ENCODE assay signal across 14 mouse cellular contexts in the genomic region with DNA sequence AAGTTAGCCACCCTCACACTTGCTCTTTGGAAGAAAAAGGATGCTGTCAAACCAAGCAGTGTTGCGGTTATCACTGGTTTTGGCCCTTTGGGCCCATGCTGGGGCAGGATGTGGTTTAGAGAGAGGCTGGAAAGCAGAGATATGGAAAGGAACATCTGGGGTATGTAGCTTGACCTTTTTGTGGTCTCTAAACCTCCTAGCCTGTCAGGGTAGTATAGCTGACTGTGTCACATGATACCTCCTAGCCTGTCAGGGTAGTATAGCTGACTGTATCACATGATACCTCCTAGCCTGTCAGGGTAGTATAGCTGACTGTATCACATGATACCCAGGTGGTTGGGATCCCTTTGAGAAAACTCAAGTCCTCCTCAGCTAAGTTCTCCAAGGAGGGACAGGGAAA. TPM values are rescaled to one million over a fixed set of nuclear protein-coding genes. Genes with fewer than 3 reads are reported as not detected.
DNase-seq lines count a peak whose midpoint lies in the region; ATAC-seq and TF ChIP-seq lines count a peak whose summit lies in the region.
"Had no signal": no experiment of that assay in that cellular context is flagged by ENCODE, and none has a peak within 500 bp of the region (broad histone marks: within the 10 kb centered on the region; RNA-seq: fewer than 3 reads in every experiment).

No protein-coding gene starts in this region.

- H3K9ac ChIP-seq in liver, embryonic 11.5 days (ENCODE audit: low read depth, low read length): no peak overlapping the region
- H3K9ac ChIP-seq: hindbrain, embryonic 12.5 days had no signal

- TF ChIP-seq CTCF in C2C12 (IDR thresholded peaks at IDR 0.05; ENCODE audit: control insufficient read depth, insufficient read depth, insufficient read length): no peak

- DNase-seq in MEL-GATA-1-ER (ENCODE audit: extremely low read depth, low read depth): peak; percentile 93
- DNase-seq in liver, embryonic 11.5 days (ENCODE audit: low spot score): no peak
- DNase-seq in ovary, adult 18-20 months (ENCODE audit: low spot score): no peak
- no peak for DNase-seq in layer of hippocampus, adult 18-20 months (ENCODE audit: low spot score in 2 of 2)
- DNase-seq: cerebellum, adult 11-12 months; embryo, embryonic 11 days; gastrocnemius, postnatal 25 days; kidney, adult 2 months; lung, postnatal 36 days; thymus, adult 2 months had no signal

- no peaks in the 10 kb centered on the region for H3K9me3 ChIP-seq in liver, embryonic 11.5 days (ENCODE audit: control insufficient read depth, low read length)
- H3K9me3 ChIP-seq: hindbrain, embryonic 12.5 days had no signal

- no peaks in the 10 kb centered on the region for H3K79me3 ChIP-seq in C2C12 (ENCODE audit: low read depth)

- peaks cover 34% of the 10 kb centered on the region for H3K4me1 ChIP-seq in liver, embryonic 11.5 days (replicated peaks; ENCODE audit: control insufficient read depth, insufficient read depth, low read length)

- WGBS in liver, embryonic 11.5 days: 41% methylated on average over 1 of the region's 1 CpGs

- peak overlapping the region; percentile 54; the same call in 1 of the 2 replicates for H3K27ac ChIP-seq in liver, embryonic 11.5 days (ENCODE audit: low read depth, low read length)
- H3K27ac ChIP-seq: hindbrain, embryonic 12.5 days had no signal

- H3K79me2 ChIP-seq in C2C12 (ENCODE audit: control insufficient read depth, insufficient read depth): no peaks in the 10 kb centered on the region

- H3ac ChIP-seq in C2C12 (ENCODE audit: control insufficient read depth, insufficient read length, low read depth): no peak overlapping the region

- peaks cover 18% of the 10 kb centered on the region for H3K27me3 ChIP-seq in C2C12 (ENCODE audit: control insufficient read depth, insufficient read depth, insufficient read length)
- peaks cover 24% of the 10 kb centered on the region for H3K27me3 ChIP-seq in liver, embryonic 11.5 days (replicated peaks; ENCODE audit: control insufficient read depth, insufficient read depth, low read length)

- no peak overlapping the region for H3K4me3 ChIP-seq in C2C12 (ENCODE audit: insufficient read depth, poor library complexity, severe bottlenecking)
- no peak overlapping the region for H3K4me3 ChIP-seq in liver, embryonic 11.5 days (ENCODE audit: low read depth, low read length)
- H3K4me3 ChIP-seq: hindbrain, embryonic 12.5 days had no signal

- 0 out of 2 replicates have a peak overlapping the region, but pooled peaks have one; percentile 4 for H3K4me2 ChIP-seq in liver, embryonic 11.5 days
- H3K4me2 ChIP-seq: hindbrain, embryonic 12.5 days had no signal

- no peaks in the 10 kb centered on the region for H3K36me3 ChIP-seq in C2C12 (ENCODE audit: control insufficient read depth, insufficient read depth)
- H3K36me3 ChIP-seq in liver, embryonic 11.5 days (ENCODE audit: control insufficient read depth, insufficient read depth, low read length): no peaks in the 10 kb centered on the region
- H3K36me3 ChIP-seq: hindbrain, embryonic 12.5 days had no signal

- ATAC-seq in liver, embryonic 11.5 days (replicated peaks; ENCODE audit: low FRiP score): peak; percentile 82
- peak; percentile 70 for ATAC-seq in megakaryocyte-erythroid progenitor cell, adult 5-6 weeks (replicated peaks; ENCODE audit: low FRiP score, low TSS enrichment, poor library complexity, severe bottlenecking)
- ATAC-seq in frontal cortex, adult (ENCODE audit: low TSS enrichment): no peak

TF ChIP-seq in C2C12, 6 proteins besides CTCF, POLR2A, EP300 and RAD21:
- TF ChIP-seq MYOG (IDR thresholded peaks at IDR 0.05; ENCODE audit: control insufficient read depth, extremely low read depth, insufficient read length): no peak
- TF ChIP-seq CEBPB (IDR thresholded peaks at IDR 0.05; ENCODE audit: low read depth): no peak
- TF ChIP-seq USF1 (IDR thresholded peaks at IDR 0.05; ENCODE audit: low read depth): peak; percentile 68
TF ChIP-seq in C2C12: peak in this region for 1.

RNA-seq across cellular contexts. Expression of a gene that starts 1.2 kb away (rescaled TPM):
- 0.51 TPM for polyA plus RNA-seq in C2C12 (2012; fragmentation: generic; extraction: Trizol)
- 8.0 and 8.6 TPM in 2 replicates for polyA plus RNA-seq in liver, embryonic 11.5 days (2014; fragmentation: Nextera tagmentation; extraction: Ambion mirVana)
- total RNA-seq in megakaryocyte-erythroid progenitor cell, adult 5-6 weeks (2014; fragmentation: Nextera tagmentation): 15.3 and 16.8 TPM in 2 replicates
- 9.6 and 11.3 TPM in 2 replicates for total RNA-seq in megakaryocyte-erythroid progenitor cell, adult 5-6 weeks (2017)
- total RNA-seq in layer of hippocampus, adult 18-20 months (2021): 10 to 100 TPM; 11.2 to 14.6 TPM

RNA-seq across cellular contexts. Expression of a gene that starts 1.6 kb away (rescaled TPM):
- 2.6 TPM for polyA plus RNA-seq in C2C12 (2012; fragmentation: generic; extraction: Trizol)
- polyA plus RNA-seq in liver, embryonic 11.5 days (2014; fragmentation: Nextera tagmentation; extraction: Ambion mirVana): 20.8 and 23.6 TPM in 2 replicates
- total RNA-seq in megakaryocyte-erythroid progenitor cell, adult 5-6 weeks (2014; fragmentation: Nextera tagmentation): 16.8 and 21.8 TPM in 2 replicates
- total RNA-seq in megakaryocyte-erythroid progenitor cell, adult 5-6 weeks (2017): 7.1 and 8.3 TPM in 2 replicates
- 1,000 to 10,000 TPM; 1,533 to 1,565 TPM for total RNA-seq in layer of hippocampus, adult 18-20 months (2021)

RNA-seq across cellular contexts. Expression of a gene that starts 15.2 kb away (rescaled TPM):
- polyA plus RNA-seq in C2C12 (2012; fragmentation: generic; extraction: Trizol): 0.18 TPM
- 0.66 and 1.5 TPM in 2 replicates for polyA plus RNA-seq in liver, embryonic 11.5 days (2014; fragmentation: Nextera tagmentation; extraction: Ambion mirVana)
- total RNA-seq in megakaryocyte-erythroid progenitor cell, adult 5-6 weeks (2014; fragmentation: Nextera tagmentation): not detected in 2 replicates
- total RNA-seq in megakaryocyte-erythroid progenitor cell, adult 5-6 weeks (2017): not detected in 2 replicates
- total RNA-seq in layer of hippocampus, adult 18-20 months (2021): 1 to 10 TPM; 2.3 to 3.0 TPM

RNA-seq across cellular contexts. Expression of a gene that starts 26.4 kb away (rescaled TPM):
- polyA plus RNA-seq in C2C12 (2012; fragmentation: generic; extraction: Trizol): 0.06 TPM
- polyA plus RNA-seq in liver, embryonic 11.5 days (2014; fragmentation: Nextera tagmentation; extraction: Ambion mirVana): 34.9 and 36.6 TPM in 2 replicates
- 0.45 TPM in 1 of 2 replicates, not detected in the other for total RNA-seq in megakaryocyte-erythroid progenitor cell, adult 5-6 weeks (2014; fragmentation: Nextera tagmentation)
- total RNA-seq in megakaryocyte-erythroid progenitor cell, adult 5-6 weeks (2017): 2.1 and 4.5 TPM in 2 replicates
- 10 to 100 TPM; 13.1 to 14.3 TPM for total RNA-seq in layer of hippocampus, adult 18-20 months (2021)

RNA-seq across cellular contexts. Expression of a gene that starts 59.2 kb away (rescaled TPM):
- polyA plus RNA-seq in C2C12 (2012; fragmentation: generic; extraction: Trizol): 1.2 TPM
- 3.9 and 4.9 TPM in 2 replicates for polyA plus RNA-seq in liver, embryonic 11.5 days (2014; fragmentation: Nextera tagmentation; extraction: Ambion mirVana)
- 3.5 and 9.8 TPM in 2 replicates for total RNA-seq in megakaryocyte-erythroid progenitor cell, adult 5-6 weeks (2014; fragmentation: Nextera tagmentation)
- total RNA-seq in megakaryocyte-erythroid progenitor cell, adult 5-6 weeks (2017): 6.2 TPM in 1 of 2 replicates, not detected in the other
- total RNA-seq in layer of hippocampus, adult 18-20 months (2021): 1 to 10 TPM; 1.5 to 2.8 TPM

Comparison
In these comparisons a context has a peak if more than half of its experiments do, and no peak if none do; other contexts are left out.
1. RNA of a gene that starts 1.6 kb away (total RNA-seq): 1,533 to 1,565 TPM in layer of hippocampus, adult 18-20 months; 7.1 to 21.8 TPM in megakaryocyte-erythroid progenitor cell, adult 5-6 weeks; every median in the first group is over 10 times any median in the second.